Mouse (Mus musculus): ENCODE results near the gene Amz2. TPM values are rescaled to one million over a fixed set of nuclear protein-coding genes. Genes with fewer than 3 reads are reported as not detected.

Gene Amz2
- polyA plus RNA-seq, 1 experiment: 9.0 TPM

DNA sequence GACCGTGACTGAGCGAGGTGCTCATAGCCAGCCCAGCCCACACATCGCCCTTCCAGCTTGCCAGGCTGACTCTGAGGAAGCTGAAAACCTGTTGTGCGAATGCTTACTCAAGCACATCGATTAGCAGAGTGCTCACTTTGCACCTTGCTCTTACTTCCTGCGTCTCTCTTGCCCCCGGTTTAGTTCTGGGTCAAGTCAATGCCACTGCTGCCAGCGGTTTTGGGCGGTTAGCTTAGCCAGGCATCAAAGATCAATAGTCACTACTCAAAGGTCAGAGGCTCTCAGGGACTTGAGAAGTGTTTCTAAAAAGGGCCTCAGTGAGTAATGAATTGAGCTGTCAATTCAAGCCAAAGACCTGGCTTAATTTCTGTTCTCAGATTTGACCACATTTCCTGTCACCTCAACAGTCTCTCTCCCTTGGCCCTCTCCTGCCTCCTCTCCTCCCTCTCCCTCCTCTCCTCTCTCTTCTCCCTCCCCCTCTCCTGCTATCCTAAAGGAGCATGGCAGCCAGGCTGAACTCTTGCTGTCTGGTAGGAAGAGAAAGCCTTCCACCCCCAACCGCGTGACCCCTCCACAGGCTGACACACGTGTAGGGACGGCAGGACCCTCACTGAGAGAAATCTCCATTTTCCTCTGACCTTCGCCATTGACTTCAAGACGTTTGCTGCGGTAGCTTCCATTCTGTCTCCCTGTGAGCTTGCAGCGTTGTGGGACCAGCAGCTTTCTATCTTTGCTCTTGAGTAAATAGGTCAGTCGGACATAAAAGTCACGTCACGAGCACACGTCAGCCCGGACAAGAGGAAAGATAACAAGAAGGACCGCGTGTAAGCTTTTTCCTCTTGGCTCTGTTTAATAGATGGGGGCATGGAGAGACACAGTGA lies 69.4 kb downstream of the Amz2 start:
- TF ChIP-seq GATA1 (IDR thresholded peaks at IDR 0.05; ENCODE audit: low read length): no peak

DNA sequence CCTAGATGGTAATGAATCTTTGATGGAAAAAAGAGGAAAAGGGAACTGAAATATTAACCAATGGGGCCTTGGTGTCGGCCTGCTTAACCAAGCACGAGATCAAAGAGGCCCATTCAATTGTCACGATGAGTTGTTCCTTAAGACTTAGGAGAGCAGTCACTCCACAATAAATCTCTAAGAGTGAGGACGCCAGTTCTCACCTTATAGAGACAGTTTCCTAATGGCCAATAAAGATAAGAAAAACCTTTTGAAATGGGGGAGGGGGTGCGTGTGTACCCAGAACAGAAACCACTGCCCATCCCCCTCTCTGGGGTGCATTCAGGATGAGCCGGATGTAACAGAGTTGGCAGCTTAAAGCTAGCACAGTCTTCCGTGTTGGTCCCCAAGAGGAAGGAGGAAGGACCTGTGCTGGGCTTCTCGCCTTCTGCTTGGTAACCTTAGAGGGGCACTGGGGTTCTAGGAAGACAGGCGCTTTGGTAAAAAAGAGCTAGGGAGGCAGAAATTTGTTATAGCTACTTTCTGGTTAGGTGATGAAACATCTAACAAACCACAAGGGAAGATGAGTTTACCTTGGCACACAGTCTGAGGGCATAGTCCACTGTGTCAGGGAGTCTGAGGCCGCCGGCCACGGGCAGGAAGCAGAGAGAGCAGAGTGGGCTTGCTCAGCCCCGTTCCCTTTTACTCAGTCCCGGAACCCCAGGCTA lies 70.2 kb downstream of the Amz2 start:
- TF ChIP-seq GATA1 (IDR thresholded peaks at IDR 0.05; ENCODE audit: low read length): peak; percentile 3

- TF ChIP-seq GATA1 (IDR thresholded peaks at IDR 0.05; ENCODE audit: low read length): no peak
Observed at GRCm38 (mm10) chr11:109496475-109496993, 70.8 kb downstream of the Amz2 start.

GRCm38 (mm10) chr11:109496996-109497714 lies 71.4 kb downstream of the Amz2 start:
- no peak for TF ChIP-seq GATA1 (IDR thresholded peaks at IDR 0.05; ENCODE audit: low read length)

GRCm38 (mm10) chr11:109497990-109498389 lies 72.2 kb downstream of the Amz2 start:
- no peak for TF ChIP-seq GATA1 (IDR thresholded peaks at IDR 0.05; ENCODE audit: low read length)

DNA sequence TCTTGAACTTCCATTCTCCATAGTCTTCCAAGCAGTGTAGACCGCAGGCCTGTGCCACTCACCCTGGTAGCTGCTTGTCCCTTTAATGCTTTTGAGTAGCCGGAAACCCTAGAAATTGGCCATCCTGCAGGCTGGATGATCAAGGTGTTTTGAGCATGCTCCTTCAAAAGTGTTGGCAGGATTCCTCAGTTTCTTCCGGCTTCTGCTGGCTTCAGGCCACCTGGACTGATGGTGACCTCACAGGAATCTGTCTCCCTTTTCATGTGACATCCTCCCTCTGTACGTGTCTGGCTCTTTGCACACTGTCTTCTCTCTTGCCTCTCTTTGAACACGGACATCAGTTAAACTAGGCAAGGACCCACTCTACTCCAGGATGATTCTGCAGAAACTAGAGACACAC lies 74.5 kb downstream of the Amz2 start:
- no peak for TF ChIP-seq GATA1 (IDR thresholded peaks at IDR 0.05; ENCODE audit: low read length)

Other genes starting within 250 kb of the Amz2 start
- gene Rgs9, start 127.8 kb upstream of the Amz2 start, polyA plus RNA-seq (2012): not detected in 2 replicates
- gene Gna13, start 63.1 kb upstream of the Amz2 start, polyA plus RNA-seq (2012): 45.7 and 52.4 TPM in 2 replicates
- not detected in 2 replicates for gene 9930022D16Rik, start 12.0 kb upstream of the Amz2 start, polyA plus RNA-seq (2012)
- 0.45 and 0.98 TPM in 2 replicates for gene Arsg, start 47.4 kb downstream of the Amz2 start, polyA plus RNA-seq (2012)
- 23.7 and 25.4 TPM in 2 replicates for gene Slc16a6, start 47.7 kb downstream of the Amz2 start, polyA plus RNA-seq (2012)
- 17.6 and 23.0 TPM in 2 replicates for gene Wipi1, start 186.0 kb downstream of the Amz2 start, polyA plus RNA-seq (2012)
- gene Prkar1a, start 223.5 kb downstream of the Amz2 start, polyA plus RNA-seq (2012): 89.2 and 91.3 TPM in 2 replicates

Measured in G1E-ER4 (cell line).